Mouse (Mus musculus): Measurements from ENCODE around the gene Mgat5. TPM values are rescaled to one million over a fixed set of nuclear protein-coding genes. Genes with fewer than 3 reads are reported as not detected.
A peak's percentile ranks its signal among the peaks of the same experiment; 100 is the strongest.

Mgat5 gene
- polyA plus RNA-seq, 1 experiment from 2014 or later: 8.1 TPM

DNA sequence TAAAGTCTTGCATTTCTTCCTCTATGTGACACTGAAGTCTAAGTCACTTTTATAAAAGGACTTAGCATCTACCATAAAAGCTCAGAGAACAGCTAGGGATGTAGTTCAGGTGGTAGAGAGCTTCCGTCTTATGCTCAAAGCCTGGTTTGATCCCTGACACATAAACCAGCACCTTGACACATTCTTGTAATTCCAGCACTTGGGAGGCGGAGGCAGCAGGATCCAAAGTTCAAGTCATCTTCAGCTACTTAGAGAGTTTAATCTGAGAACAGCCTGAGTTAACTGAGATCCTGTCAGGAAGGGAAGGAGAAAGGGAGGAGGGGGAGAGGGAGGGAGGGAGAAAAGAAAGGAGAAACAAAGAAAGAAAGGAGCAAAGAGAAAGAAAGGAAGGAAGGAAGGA is 5.6 kb upstream of the Mgat5 start:
- Histone ChIP-seq H3K9ac (replicated peaks; ENCODE audit: low read length) (no peak overlapping the region), H3K27me3 (ENCODE audit: insufficient read depth, low read length) (no peaks in the 10 kb centered on the region), H3K27ac (ENCODE audit: low read length) (no peak overlapping the region), H3K4me2 (replicated peaks; ENCODE audit: low read depth, low read length) (no peak overlapping the region), H3K9me3 (ENCODE audit: low read length) (no peaks in the 10 kb centered on the region), H3K4me3 (ENCODE audit: low read length) (no peak overlapping the region), H3K4me1 (ENCODE audit: insufficient read depth, low read length) (peaks cover 8% of the 10 kb centered on the region), H3K36me3 (ENCODE audit: insufficient read depth, low read length) (no peaks in the 10 kb centered on the region)
- ATAC-seq (ENCODE audit: low FRiP score, low TSS enrichment): no peak
- WGBS: 69% methylated on average over 2 of the region's 2 CpGs

DNA sequence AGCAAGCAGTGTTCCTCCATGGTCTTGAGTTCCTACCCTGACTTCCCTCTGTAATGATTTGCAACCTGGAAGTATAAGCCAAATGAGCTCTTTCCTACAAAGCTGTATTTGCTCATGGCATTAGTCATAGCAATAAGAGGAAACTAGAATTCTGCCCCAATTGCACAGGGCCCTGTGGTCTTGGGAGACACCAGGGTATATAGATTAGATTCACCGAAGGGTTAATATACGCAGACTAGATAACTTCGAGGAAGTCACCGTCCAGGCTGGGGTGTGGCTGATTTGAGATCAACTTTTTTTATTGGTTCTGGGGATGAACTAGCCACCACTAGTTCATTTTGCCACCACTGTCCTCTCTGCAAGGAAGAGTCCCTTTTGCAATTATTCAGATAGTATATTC is 2.5 kb upstream of the Mgat5 start:
- 76% methylated on average over 4 of the region's 4 CpGs for WGBS
- no peak for ATAC-seq (ENCODE audit: low FRiP score, low TSS enrichment)
- Histone ChIP-seq H3K9ac (replicated peaks; ENCODE audit: low read length) (no peak overlapping the region), H3K4me2 (replicated peaks; ENCODE audit: low read depth, low read length) (no peak overlapping the region), H3K4me3 (ENCODE audit: low read length) (no peak overlapping the region), H3K9me3 (ENCODE audit: low read length) (no peaks in the 10 kb centered on the region), H3K4me1 (ENCODE audit: insufficient read depth, low read length) (peaks cover 19% of the 10 kb centered on the region), H3K36me3 (ENCODE audit: insufficient read depth, low read length) (no peaks in the 10 kb centered on the region), H3K27ac (ENCODE audit: low read length) (no peak overlapping the region), H3K27me3 (ENCODE audit: insufficient read depth, low read length) (no peaks in the 10 kb centered on the region)

DNA sequence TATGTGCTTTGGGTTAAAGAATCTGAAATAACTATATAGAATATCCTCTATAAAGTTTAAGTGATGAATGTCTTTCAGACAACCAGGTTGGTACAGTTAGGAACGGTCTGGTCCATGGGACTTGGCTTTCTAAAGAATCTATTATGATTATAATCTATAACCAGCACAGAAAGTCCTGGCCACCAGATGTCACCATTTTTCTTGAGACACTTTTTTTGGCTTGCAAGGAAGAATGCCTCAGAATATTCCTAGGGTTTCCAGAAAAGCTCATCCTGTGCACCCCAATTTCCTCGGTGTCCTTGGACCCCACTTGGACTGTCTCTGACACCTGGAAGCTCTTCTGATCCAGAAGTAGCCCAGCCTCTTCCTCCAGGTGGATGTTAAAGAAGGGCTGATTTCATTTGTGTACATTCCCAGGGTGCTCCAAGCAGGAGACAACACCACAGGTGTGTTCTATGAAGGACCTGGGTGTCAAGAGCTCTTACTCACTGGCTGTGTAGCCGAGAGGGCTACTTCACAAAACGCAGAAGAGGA is 1.5 kb upstream of the Mgat5 start:
- Histone ChIP-seq H3K4me2 (replicated peaks; ENCODE audit: low read depth, low read length) (no peak overlapping the region), H3K4me1 (ENCODE audit: insufficient read depth, low read length) (peaks cover 25% of the 10 kb centered on the region), H3K36me3 (ENCODE audit: insufficient read depth, low read length) (no peaks in the 10 kb centered on the region), H3K4me3 (ENCODE audit: low read length) (no peak overlapping the region), H3K27me3 (ENCODE audit: insufficient read depth, low read length) (no peaks in the 10 kb centered on the region), H3K9me3 (ENCODE audit: low read length) (no peaks in the 10 kb centered on the region), H3K27ac (ENCODE audit: low read length) (no peak overlapping the region), H3K9ac (replicated peaks; ENCODE audit: low read length) (no peak overlapping the region)
- WGBS: 54% methylated on average over 4 of the region's 4 CpGs
- ATAC-seq (ENCODE audit: low FRiP score, low TSS enrichment): no peak

DNA sequence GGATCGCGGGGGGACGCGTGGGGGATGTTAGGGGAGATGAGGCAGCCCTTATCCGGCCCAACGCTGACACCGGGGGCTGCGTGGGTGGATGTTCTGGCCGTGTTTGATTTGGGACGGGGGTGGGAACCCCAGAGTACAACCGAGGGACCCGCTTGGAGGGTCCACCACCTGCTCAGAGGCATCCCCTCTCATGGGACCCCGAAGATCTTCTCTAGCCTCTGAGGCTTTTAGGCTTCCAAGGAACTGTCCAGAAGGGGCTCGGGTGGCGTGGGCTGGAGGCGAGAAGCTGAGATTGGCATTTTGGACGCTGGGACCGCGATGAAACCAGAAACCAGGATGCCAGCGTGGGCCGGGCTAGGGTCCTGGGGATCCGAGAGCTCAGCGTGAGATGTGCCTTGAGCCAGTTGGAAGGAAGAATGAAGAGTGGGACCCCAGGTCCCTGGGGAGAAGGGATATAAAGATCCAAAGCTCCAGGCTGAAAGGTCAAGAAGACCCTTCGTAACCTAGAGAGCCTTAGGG is 745 bp downstream of the Mgat5 start:
- peak; percentile 4; the same call in 1 of the 2 replicates for ATAC-seq (ENCODE audit: low FRiP score, low TSS enrichment)
- Histone ChIP-seq H3K4me2 (replicated peaks; ENCODE audit: low read depth, low read length) (peak overlapping the region; percentile 94), H3K4me3 (ENCODE audit: low read length) (peak overlapping the region; percentile 91), H3K36me3 (ENCODE audit: insufficient read depth, low read length) (no peaks in the 10 kb centered on the region), H3K9ac (replicated peaks; ENCODE audit: low read length) (peak overlapping the region; percentile 78), H3K9me3 (ENCODE audit: low read length) (no peaks in the 10 kb centered on the region), H3K27ac (ENCODE audit: low read length) (peak overlapping the region; percentile 94), H3K4me1 (ENCODE audit: insufficient read depth, low read length) (peaks cover 28% of the 10 kb centered on the region), H3K27me3 (ENCODE audit: insufficient read depth, low read length) (no peaks in the 10 kb centered on the region)
- under 1% methylated on average over 24 of the region's 24 CpGs for WGBS

DNA sequence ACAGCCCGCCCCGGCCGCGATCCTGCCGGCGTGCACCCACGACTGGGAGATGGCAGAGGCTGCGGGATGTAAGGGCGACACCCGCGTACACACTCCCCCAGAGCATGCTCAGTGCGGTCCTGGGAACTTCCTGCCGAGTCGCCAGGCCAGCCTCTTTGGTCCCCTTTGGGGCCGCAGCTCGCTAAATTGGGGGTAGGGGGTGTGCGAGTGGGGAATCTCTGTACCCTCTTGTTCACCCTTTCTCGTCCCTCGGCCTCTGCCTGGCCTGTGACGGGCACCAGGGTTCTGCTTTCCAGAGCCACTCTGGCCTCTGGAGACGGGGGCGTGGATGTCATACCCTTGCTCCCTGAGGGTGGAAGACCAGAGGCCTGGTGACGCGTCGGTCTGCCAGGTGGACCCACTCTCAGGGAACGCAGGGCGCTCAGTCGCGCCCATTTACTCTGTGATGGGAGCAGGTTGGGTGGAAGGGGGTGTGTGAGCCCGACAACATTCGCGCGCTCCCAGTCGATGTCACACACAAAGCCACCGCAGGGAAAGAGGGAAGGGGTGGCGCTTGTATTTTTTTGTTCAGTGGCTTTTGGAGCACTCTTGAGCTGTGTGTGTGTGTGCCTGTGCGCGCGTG is 1.3 kb downstream of the Mgat5 start:
- H3K4me3 ChIP-seq (ENCODE audit: low read length): peak overlapping the region; percentile 91
- H3K9ac ChIP-seq (replicated peaks; ENCODE audit: low read length): peak overlapping the region; percentile 78
- H3K36me3 ChIP-seq (ENCODE audit: insufficient read depth, low read length): no peaks in the 10 kb centered on the region
- peak overlapping the region; percentile 94 for H3K4me2 ChIP-seq (replicated peaks; ENCODE audit: low read depth, low read length)
- peak; percentile 20 for ATAC-seq (ENCODE audit: low FRiP score, low TSS enrichment)
- H3K9me3 ChIP-seq (ENCODE audit: low read length): no peaks in the 10 kb centered on the region
- H3K4me1 ChIP-seq (ENCODE audit: insufficient read depth, low read length): peaks cover 28% of the 10 kb centered on the region
- H3K27me3 ChIP-seq (ENCODE audit: insufficient read depth, low read length): no peaks in the 10 kb centered on the region
- 3% methylated on average over 38 of the region's 39 CpGs for WGBS
- H3K27ac ChIP-seq (ENCODE audit: low read length): peak overlapping the region; percentile 2; the same call in 1 of the 2 replicates

DNA sequence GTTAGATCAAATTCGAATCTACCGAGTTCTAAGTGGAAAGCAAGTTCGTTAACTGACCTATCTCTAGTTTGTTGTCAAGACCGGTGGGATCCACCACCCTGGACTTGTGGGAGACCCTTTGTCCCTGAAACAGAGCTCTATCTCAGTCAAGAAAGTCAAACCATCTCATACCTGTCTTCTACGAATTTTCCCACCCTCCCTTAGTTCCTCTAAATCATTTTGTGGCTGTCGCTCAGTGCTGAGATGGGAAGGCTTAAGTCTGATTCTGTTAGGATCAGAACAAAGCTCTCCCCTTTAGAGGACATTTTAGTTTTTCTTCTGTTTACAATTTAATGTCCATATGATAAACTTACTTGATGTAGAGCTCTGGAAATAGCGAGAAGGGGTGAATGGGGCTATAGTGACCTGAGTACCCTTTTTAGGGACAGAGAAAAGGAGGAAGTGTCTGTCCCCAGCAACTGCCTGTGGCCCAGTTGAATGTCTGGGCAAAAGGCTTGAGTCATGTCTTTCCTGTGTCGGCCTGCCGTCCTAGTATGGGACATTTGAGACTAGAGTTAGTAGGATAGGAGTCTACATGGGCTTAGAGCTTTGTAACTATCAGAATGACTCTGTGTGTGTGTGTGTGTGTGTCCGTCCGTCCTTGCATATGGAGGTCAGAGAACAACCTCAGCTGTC is 2.2 kb downstream of the Mgat5 start:
- peak overlapping the region; percentile 2; the same call in 1 of the 2 replicates for H3K27ac ChIP-seq (ENCODE audit: low read length)
- peaks cover 28% of the 10 kb centered on the region for H3K4me1 ChIP-seq (ENCODE audit: insufficient read depth, low read length)
- no peaks in the 10 kb centered on the region for H3K36me3 ChIP-seq (ENCODE audit: insufficient read depth, low read length)
- H3K27me3 ChIP-seq (ENCODE audit: insufficient read depth, low read length): no peaks in the 10 kb centered on the region
- peak overlapping the region; percentile 94 for H3K4me2 ChIP-seq (replicated peaks; ENCODE audit: low read depth, low read length)
- no peak for ATAC-seq (ENCODE audit: low FRiP score, low TSS enrichment)
- 57% methylated on average over 11 of the region's 11 CpGs for WGBS
- H3K9ac ChIP-seq (replicated peaks; ENCODE audit: low read length): peak overlapping the region; percentile 78
- peak overlapping the region; percentile 91 for H3K4me3 ChIP-seq (ENCODE audit: low read length)
- H3K9me3 ChIP-seq (ENCODE audit: low read length): no peaks in the 10 kb centered on the region

DNA sequence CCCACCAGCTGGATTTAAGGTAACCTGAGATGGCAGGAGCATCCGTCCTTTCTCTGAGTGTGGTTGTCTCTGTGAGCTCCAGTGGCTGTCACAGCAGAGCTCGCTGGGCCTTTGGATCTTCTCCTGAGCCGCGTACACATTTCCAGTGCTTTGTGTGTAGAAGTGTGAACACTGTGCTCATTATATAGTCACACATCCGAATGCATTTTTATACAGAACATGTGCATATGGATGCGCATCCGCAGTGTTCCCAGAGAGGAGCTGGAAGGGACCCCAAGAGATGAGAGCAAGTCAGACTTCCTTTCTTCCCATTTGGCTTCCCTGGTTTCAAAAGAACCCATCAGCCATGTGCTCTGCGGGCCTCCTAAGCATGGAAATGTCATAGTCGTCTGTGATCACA is 3.4 kb downstream of the Mgat5 start:
- H3K9me3 ChIP-seq (ENCODE audit: low read length): no peaks in the 10 kb centered on the region
- H3K4me2 ChIP-seq (replicated peaks; ENCODE audit: low read depth, low read length): no peak overlapping the region
- no peak overlapping the region for H3K9ac ChIP-seq (replicated peaks; ENCODE audit: low read length)
- no peak overlapping the region for H3K27ac ChIP-seq (ENCODE audit: low read length)
- H3K4me1 ChIP-seq (ENCODE audit: insufficient read depth, low read length): peaks cover 28% of the 10 kb centered on the region
- H3K4me3 ChIP-seq (ENCODE audit: low read length): no peak overlapping the region
- no peaks in the 10 kb centered on the region for H3K27me3 ChIP-seq (ENCODE audit: insufficient read depth, low read length)
- no peak for ATAC-seq (ENCODE audit: low FRiP score, low TSS enrichment)
- no peaks in the 10 kb centered on the region for H3K36me3 ChIP-seq (ENCODE audit: insufficient read depth, low read length)
- WGBS: 76% methylated on average over 9 of the region's 9 CpGs

DNA sequence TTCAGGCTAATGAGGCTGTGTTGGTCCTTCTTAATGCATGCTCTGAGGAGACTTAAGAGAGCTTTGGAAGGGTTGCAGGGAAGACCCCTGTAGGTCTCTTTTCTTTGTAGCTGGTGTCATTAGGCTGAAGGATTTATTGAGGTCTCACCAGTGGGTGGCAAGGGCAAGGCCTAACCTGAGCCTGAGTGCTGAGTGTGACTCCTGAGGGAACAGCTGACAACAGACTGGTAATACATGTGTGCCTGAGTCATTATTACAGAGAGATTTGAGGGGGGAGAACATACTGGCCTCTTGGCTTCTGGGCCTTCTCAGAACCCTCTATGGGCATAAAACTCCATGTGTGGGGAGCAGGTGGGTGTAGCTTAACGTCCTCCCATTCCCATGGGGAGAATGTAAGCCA is 8.0 kb downstream of the Mgat5 start:
- 47% methylated on average over 1 of the region's 1 CpGs for WGBS
- Histone ChIP-seq H3K4me2 (replicated peaks; ENCODE audit: low read depth, low read length) (no peak overlapping the region), H3K9me3 (ENCODE audit: low read length) (no peaks in the 10 kb centered on the region), H3K4me1 (ENCODE audit: insufficient read depth, low read length) (peaks cover 33% of the 10 kb centered on the region), H3K27me3 (ENCODE audit: insufficient read depth, low read length) (no peaks in the 10 kb centered on the region), H3K27ac (ENCODE audit: low read length) (no peak overlapping the region), H3K9ac (replicated peaks; ENCODE audit: low read length) (no peak overlapping the region), H3K36me3 (ENCODE audit: insufficient read depth, low read length) (no peaks in the 10 kb centered on the region), H3K4me3 (ENCODE audit: low read length) (no peak overlapping the region)
- no peak for ATAC-seq (ENCODE audit: low FRiP score, low TSS enrichment)

DNA sequence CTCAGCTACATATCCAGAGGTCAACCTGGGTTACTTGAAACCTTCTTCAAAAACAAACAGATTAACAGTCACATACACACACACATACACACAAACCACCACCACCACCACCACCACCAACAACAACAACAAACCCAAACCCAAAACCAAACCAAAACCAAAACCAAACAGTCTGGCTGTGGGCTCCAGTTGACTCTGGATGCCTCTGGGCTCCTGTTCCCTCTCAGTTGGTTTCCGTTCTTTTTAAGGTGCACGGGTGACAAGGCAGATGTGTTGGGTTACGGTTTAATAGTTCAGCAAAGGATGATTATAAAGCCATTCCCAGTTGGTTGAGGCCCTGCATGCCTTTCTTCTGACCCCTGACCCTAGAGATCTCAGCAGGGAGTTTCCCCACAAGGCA is 8.6 kb downstream of the Mgat5 start:
- Histone ChIP-seq H3K4me1 (ENCODE audit: insufficient read depth, low read length) (peaks cover 34% of the 10 kb centered on the region), H3K9me3 (ENCODE audit: low read length) (no peaks in the 10 kb centered on the region), H3K27ac (ENCODE audit: low read length) (no peak overlapping the region), H3K4me3 (ENCODE audit: low read length) (no peak overlapping the region), H3K9ac (replicated peaks; ENCODE audit: low read length) (no peak overlapping the region), H3K36me3 (ENCODE audit: insufficient read depth, low read length) (no peaks in the 10 kb centered on the region), H3K4me2 (replicated peaks; ENCODE audit: low read depth, low read length) (no peak overlapping the region), H3K27me3 (ENCODE audit: insufficient read depth, low read length) (no peaks in the 10 kb centered on the region)
- no peak for ATAC-seq (ENCODE audit: low FRiP score, low TSS enrichment)
- 43% methylated on average over 3 of the region's 3 CpGs for WGBS
